Mouse (Mus musculus) thymus, postnatal 25 days (tissue): ENCODE measurements at regions not wholly inside any gene's neighbourhood (a gene's known extent, or its start where the extent isn't known, plus 50 kb on each side); places are given as distances from the start of the nearest gene placed in this dataset.

Experiments used
- DNase-seq: peaks from one replicate; pipeline ENCODE4 v3.0.0; 2022

- no peak for DNase-seq
These were observed 50.3 kb upstream of the Pias1 start for GRCm38 (mm10) chr9:63038031-63038430.
